Mouse (Mus musculus) right cerebral cortex, adult 18-20 months (tissue): ENCODE data around the gene Fads3.

Experiments
- DNase-seq: peaks from one replicate; pipeline ENCODE4 v3.0.0; 2022; ENCODE audit warnings: mixed read lengths

Gene Fads3

GRCm38 (mm10) chr19:10041388-10042148, at the start of gene Fads3:
TSS of gene Fads3 (plus strand) at chr19:10041569.
- peak; percentile 84 for DNase-seq

DNA sequence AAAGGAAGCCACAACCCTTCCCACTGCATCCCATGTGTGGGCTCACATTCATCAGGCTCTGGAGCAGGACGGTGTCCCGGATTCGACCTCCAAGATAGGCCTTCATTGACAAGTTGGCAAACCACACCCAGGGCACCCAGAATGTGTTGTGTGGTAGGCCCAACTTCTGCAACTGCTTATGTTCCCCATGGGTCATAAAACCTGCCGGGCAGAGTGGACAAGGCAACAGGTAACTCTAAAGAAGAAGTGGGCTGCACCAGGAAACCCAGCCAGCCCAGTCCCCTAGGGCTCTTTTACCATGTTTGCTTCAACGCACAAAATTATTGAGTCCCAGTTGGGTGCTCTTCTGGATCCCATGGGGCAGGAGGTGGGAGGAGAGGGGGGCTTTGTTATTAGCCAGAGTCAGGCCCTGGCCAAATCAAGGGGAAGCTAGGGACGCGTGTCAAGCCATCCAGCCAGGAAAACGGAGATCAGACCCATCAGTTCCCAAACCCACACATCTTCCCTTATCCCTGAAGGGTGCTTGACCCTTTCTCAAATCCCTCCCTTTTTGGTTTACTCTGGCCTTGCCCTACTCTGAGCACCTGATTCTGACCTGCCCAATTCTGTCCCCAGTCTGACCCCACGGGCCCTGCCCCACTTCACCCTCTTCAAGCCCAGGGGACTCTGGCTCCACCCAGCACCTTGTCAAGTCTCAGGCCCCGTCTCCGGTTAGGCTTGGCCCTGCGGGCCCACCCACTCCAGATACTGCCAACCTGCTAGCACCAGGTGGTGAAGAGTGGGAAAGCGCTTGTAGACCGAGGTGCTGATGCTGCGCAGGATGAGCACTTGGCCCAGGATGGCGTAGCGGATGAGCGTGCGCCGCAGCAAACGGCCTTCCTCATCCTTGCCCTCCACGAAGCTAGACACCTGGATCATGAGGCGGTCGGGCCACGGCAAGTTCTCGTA, 49.1 kb upstream of the Fads3 start:
- DNase-seq = no peak

DNA sequence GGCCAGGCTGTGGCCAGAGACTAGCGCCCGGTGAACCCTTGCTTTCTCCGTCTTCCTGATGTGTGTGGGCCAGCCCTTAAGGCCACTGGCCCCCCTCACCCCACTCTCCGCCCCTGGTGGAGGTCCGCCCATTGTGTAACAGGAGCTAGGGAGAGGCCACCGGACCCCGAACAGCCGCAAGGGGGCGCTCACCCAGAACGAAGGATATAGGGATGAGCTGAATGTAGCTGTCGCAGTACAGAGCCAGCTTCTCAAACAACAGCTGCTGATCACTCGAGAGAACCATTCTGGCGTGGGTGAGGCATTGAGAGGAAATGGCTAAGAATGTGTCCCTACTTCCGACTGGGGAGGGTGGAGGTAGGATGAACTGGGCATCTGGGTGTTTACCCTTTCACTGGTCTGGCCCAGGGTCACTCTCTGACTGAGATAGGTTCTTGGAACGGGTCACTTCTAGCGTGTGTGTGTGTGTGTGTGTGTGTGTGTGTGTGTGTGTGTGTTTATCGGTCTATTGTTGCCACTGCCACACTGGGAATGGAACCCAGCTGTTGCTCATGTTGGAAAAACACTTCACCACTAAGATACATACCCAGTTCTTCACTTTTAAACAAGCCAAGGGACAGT, 48.2 kb upstream of the Fads3 start:
- peak; percentile 78 for DNase-seq

GRCm38 (mm10) chr19:9997204-9998062, 43.9 kb upstream of the Fads3 start:
- DNase-seq = no peak

- DNase-seq = no peak
Measured at GRCm38 (mm10) chr19:9998063-9998416, 43.3 kb upstream of the Fads3 start.

DNA sequence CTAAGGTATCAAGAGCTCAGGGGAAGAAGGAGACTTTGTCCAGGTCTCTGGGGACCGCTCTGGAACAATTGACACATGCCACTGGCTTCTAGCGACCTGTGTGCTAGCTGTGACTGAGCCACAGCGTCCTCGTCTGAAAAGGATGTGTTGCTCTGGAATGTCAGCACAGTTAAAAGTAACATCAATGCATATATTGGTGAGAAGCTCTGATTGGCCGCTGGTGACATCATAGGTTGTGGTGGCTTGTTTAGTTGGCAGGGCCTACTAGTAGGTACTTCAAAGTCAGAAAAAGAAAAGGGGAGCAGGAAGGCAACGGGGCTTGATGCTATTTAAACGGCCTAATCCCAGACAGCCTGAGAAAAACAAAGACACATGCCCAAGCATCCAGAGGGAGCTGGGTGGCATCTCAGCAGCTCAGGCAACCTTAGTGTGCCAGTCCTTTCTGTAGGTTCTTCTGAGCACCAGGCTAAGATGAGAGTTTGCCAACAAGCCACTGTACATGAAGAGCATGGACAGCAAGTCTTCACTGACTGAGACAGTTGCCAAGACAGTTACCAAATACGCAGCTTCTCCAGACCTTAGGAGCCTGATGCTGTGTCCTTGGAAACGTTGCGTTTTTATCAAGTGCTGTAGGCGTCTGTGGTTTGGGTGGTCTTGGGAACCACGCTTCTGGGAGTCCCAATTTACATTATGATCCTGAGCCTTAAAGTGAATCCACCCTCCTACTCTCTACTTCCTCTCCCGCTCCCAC, 42.5 kb upstream of the Fads3 start:
- DNase-seq = no peak

DNA sequence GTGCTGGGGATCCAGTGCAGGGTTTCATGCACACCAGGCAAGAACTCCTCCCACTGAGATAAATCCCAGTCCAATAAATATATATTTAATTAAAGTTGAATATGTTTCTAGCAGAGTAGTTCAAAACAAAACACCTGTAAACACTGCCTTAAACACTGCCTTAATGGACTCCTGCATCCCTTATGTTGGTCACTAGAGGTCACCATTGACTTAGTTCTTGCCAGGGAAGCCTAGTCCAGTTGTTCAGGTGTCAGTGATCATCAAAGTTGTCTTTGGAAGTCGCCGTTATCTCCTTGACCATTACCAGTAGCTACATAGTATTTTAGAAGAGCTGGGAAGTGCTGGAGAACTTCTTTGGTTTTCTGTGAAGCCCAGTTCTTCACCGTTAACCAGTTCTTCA, 41.0 kb upstream of the Fads3 start:
- no peak for DNase-seq

GRCm38 (mm10) chr19:10001206-10001969, 40.0 kb upstream of the Fads3 start, which contains the start of the genes Best1 and Rab3il1:
TSS of gene Best1 (minus strand) at chr19:10001633.
TSS of gene Rab3il1 (plus strand) at chr19:10001669.
- DNase-seq = no peak

DNA sequence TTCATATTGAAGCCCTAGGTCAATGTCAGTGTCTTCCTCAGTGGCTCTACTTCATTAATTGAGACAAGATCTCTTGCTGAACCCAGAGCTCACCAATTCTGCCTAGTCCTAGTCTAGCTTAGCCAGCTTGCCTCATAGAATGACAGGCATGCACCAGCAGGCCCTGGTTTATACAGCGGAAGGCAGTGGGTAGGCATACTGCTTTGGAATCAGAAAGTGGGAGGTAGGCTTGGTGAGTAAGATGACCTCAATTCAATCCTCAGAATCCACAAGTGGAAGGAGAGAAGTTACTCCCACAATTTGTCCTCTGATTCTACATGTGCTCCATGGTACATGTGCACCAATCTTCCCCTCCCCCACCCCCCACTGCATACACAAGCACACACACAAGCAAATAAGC, 37.7 kb upstream of the Fads3 start:
- no peak for DNase-seq

DNA sequence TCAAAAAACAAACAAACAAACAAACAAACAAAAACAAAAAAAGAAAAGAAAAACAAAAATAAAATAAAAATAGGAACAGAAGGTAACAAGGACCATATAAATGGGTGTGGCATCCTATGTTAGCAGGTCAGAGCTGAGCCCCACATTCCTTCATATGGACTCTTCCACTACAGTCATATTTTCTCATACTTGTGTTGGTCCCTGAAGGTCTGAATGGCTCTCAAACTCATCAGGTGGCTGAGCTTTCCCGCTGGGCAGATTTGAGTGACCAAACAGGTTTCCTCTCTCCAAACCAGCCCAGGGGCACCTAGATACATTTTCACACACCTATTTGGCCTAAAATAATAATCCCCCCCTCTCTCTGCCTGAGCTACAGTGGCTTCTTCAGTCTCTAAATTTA, 30.0 kb upstream of the Fads3 start:
- no peak for DNase-seq

DNA sequence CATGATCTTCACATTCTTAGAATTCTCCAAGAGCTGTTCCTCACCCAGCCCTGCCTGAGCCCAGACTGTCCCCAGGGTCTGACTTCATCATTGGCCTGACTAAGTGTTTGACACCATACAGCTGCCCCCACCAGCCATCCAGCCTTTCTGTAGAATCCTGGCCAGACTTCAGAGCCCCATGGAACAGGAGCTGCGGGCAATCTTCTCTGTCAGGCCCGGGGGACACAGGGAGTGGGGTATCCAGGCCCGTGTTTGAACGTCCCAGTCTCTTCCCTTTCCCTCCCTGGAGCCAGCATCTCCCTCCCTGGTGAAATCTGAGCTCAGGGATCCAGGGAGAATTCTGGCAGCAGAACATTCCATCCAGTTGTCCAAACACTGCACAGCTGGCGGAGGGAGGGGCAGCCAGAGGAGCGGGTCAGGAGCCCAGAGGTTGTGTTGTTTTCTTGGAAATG, 28.5 kb upstream of the Fads3 start:
- DNase-seq = no peak

DNA sequence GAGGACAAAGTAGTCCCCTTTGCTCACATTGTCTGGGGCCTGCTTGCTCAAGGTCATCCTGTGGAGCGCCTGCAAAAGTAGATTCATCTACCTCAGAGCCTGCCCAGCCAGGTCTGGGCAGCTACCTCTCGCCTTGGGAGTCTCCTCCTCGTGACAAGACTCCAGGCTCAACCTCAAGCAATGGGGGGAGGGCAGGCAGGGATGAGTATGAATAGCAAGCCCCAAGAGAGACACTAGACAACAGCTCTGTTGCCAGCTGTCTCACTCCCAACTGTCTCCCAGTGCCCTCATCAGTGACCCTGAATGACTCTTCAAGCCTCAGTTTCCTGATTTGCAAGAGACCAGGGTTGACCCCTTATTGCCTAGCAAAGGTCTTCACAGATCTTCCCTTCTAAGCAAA, 28.0 kb upstream of the Fads3 start:
- no peak for DNase-seq

GRCm38 (mm10) chr19:10013913-10014312, 27.5 kb upstream of the Fads3 start:
- DNase-seq = no peak

DNA sequence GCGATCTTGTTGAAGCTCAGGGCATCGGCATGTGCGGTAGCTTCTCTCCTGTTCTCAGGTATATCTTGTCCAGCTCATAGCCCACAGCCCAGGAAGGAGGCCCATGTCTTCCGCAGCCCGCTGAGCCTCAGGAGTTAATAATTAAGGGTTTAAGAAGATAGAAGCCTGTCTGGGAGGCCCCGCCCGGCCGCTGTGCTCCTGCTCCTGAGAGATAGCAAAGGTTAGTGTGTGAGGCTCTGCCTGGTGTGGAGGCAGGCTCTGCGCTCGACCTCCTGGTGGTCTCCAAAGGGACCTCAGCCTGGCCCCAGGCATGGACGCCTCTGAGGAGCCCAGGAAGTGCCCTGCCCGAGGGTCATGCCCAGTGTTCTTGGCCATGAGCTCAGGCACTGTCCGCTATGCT, 26.5 kb upstream of the Fads3 start:
- no peak for DNase-seq

DNA sequence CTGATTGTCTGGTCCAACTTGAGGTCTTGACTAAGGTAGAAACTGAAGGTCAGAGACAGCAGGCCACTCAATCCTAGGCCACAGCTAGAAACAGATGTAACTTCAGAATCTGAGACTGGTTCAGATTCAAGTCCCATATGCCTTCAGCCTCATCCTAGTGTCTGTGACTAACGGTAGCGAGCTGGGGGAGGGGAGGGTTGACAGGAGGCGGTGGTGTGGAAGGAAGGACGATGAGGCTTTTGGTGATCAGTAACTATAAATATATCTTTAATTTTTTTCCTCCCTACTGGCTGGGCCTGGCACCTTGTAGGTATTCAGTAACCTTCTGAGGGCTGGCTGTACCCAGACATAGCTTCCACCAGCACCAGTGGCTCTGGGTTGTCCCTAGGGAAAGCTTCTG, 25.9 kb upstream of the Fads3 start:
- no peak for DNase-seq

DNA sequence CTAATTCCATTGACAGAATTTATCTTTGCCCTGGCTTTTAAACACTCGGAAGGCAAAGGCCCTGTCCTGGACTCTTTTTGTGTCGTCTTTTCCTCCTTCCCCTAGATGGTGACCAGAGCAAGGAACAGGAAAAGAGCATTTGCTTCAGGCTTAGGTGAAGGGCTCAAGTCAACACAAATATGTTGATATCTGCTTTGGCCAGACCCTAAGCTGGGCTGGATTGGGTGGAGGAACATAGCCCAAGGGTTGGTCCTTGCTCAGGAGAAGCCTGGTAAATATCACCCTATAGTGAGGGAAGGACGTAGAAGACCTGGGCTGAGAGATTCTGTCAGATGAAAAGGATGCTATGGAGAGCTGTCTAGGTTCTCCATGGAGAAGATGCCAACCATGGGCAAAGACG, 25.2 kb upstream of the Fads3 start:
- DNase-seq = no peak

- DNase-seq = peak; percentile 84
Measured at GRCm38 (mm10) chr19:10017637-10018526, 23.5 kb upstream of the Fads3 start.

- no peak for DNase-seq
Measured at GRCm38 (mm10) chr19:10018527-10018818, 22.9 kb upstream of the Fads3 start.

DNA sequence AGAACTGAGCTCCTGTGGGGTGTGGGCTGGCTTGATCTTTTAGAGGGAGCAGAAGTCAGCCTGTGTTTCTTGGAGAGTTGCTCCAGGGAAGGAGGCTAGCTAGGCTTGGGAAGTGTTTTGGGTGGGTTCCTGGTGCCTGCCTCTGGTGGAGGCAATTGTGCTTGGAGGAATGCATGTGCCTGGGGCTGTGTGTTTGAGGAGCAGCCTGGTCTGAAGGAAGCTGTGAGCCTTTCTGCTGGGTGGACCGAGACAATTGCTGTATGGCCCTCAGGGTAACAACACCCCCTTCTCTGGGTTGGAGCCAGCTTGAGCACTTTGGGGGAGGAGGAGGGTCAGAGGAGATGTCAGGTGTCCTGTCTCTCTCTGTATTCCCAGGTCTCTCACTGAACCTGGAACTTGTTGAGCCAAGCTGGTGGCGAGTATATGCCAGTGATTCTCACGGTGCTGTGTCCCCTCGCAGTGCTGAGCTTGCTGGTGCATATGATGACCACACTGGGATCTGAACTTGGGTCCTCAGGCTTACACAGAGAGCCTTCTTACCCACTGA, 22.1 kb upstream of the Fads3 start:
- DNase-seq = no peak

DNA sequence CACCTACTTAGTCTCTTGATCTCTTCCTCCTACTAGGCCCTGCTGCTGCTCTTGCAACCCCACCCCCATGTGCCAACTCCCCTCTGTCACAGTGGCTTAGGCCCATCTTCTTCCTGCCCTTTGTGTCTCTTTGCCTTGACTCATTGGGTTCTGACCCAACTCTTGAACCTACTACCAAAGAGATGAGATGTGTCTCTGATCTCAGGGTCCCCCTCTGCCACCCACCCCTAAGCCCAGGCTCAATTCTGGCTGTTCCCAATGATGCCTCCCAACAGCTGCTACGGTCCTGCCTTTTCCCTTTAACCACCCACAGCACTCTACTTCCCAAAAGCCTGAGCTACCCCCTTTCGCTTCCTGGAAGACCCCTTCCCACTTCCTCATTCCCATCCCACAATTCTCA, 19.4 kb upstream of the Fads3 start:
- no peak for DNase-seq
